Mouse (Mus musculus) liver, embryonic 14.5 days (tissue): Measurements from ENCODE around the gene Lrrc4c. TPM values are rescaled to one million over a fixed set of nuclear protein-coding genes. Genes with fewer than 3 reads are reported as not detected.

Source experiments
- ATAC-seq: fragments of 200-750 bp; cut with Nextera tagmentation; 2 replicates; pipeline ENCODE4 v1.8.0; 2017; ENCODE audit warnings: moderate number of reproducible peaks, mild to moderate bottlenecking, moderate library complexity; ENCODE audit not compliant: insufficient read depth
- DNase-seq, 3 experiments: peaks; one replicate each; pipeline ENCODE4 v3.0.0-alpha.2; 2012 to 2013; ENCODE audit warnings: low read depth in 3 of 3, low spot score in 3 of 3
- H3K27ac ChIP-seq: fragments of 300-500 bp; sonication (generic); 2 replicates; pipeline ENCODE4 v1.5.1; 2014; ENCODE audit warnings: moderate library complexity, mild to moderate bottlenecking, control low read depth, inconsistent platforms
- H3K27me3 ChIP-seq: fragments of 300-500 bp; sonication (generic); 2 replicates; pipeline ENCODE4 v1.6.1; 2014; ENCODE audit warnings: mild to moderate bottlenecking, low read length, moderate library complexity; ENCODE audit not compliant: control insufficient read depth, insufficient read depth
- H3K36me3 ChIP-seq: fragments of 300-500 bp; sonication (generic); replicated peaks from 2 replicates; pipeline ENCODE4 v1.6.1; 2014; ENCODE audit warnings: low read depth; ENCODE audit not compliant: control insufficient read depth, insufficient read depth
- H3K4me1 ChIP-seq, 2 experiments: fragments of 200-500 bp in 1 of 2; fragments of 300-500 bp in 1 of 2; sonication (generic) in 1 of 2; replicated peaks; 2 replicates each; pipeline ENCODE4 v1.6.1; 2012 to 2014; ENCODE audit warnings: antibody characterized with exemption in 1 of 2, inconsistent platforms in 1 of 2, low read length in 1 of 2; ENCODE audit not compliant: control insufficient read depth in 2 of 2, insufficient read depth in 2 of 2
- H3K4me2 ChIP-seq: fragments of 300-500 bp; sonication (generic); 2 replicates; pipeline ENCODE4 v1.6.1; 2014; ENCODE audit warnings: low read depth, mild to moderate bottlenecking, control low read depth, moderate library complexity
- H3K4me3 ChIP-seq, 2 experiments: fragments of 200-500 bp in 1 of 2; fragments of 300-500 bp in 1 of 2; sonication (generic) in 1 of 2; 2 replicates each; pipeline ENCODE4 v1.5.1; 2012 to 2014; ENCODE audit warnings: low read depth in 2 of 2, low read length in 2 of 2, mild to moderate bottlenecking in 2 of 2, control low read depth in 1 of 2, inconsistent platforms in 1 of 2, moderate library complexity in 1 of 2; ENCODE audit not compliant: insufficient read depth in 1 of 2
- H3K9ac ChIP-seq: fragments of 300-500 bp; sonication (generic); replicated peaks from 2 replicates; pipeline ENCODE4 v1.6.1; 2014; ENCODE audit warnings: mild to moderate bottlenecking, control low read depth, moderate library complexity
- H3K9me3 ChIP-seq: fragments of 300-500 bp; sonication (generic); 2 replicates; pipeline ENCODE4 v1.6.1; 2016; ENCODE audit warnings: low read length, mixed read lengths; ENCODE audit not compliant: control insufficient read depth
- CTCF ChIP-seq: IDR thresholded peaks from 2 replicates; pipeline ENCODE4 v1.5.1; 2016; ENCODE audit warnings: antibody characterized with exemption, low read depth, control low read depth
- EP300 ChIP-seq: IDR thresholded peaks from 2 replicates; pipeline ENCODE4 v1.6.1; 2016; ENCODE audit warnings: antibody characterized with exemption, low read depth
- WGBS: fragments of 180-500 bp; shearing (Covaris S2); extraction: QIAGEN DNeasy Blood & Tissue Kit; methylation state at CpG from one replicate; pipeline ENCODE4 v1.1.7; 2014; ENCODE audit not compliant: insufficient replicate concordance; 5-methylcytosine and 5-hydroxymethylcytosine counted together
- polyA plus RNA-seq, 2 experiments: library from polyadenylated mRNA; depleted of rRNA in 1 of 2; stranded (reverse) in 1 of 2; unstranded in 1 of 2; fragments of >200 nt; fragmentation: Nextera tagmentation in 1 of 2; extraction: Ambion mirVana in 1 of 2; gene quantifications; 2 replicates each; pipeline versions ENCODE4 v1.2.1 to v1.2.3; 2012 to 2014

Lrrc4c gene
- polyA plus RNA-seq, 2 experiments = 0.04 to 0.19 TPM

DNA sequence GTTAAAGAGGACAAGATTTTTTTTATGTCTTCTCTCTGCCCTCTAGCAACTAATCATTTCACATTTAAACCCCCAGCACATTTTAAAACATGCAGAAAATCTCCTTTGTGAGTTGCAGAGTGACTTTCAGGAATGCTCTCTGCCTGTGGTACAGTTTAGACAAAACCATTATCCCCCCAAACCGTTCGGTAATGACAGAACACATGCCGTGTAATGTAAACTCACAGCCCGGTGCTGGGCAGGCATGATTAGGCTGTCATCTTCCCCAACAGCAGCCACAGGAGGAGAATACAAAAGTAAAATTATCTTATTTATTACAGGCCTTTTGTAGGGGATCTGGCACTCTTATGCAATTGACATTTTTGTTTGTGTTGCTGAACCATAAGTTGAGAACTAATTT, 349.1 kb downstream of the Lrrc4c start:
- 76% methylated on average over 4 of the region's 4 CpGs for WGBS
- TF ChIP-seq EP300 = no peak
- TF ChIP-seq CTCF = no peak

DNA sequence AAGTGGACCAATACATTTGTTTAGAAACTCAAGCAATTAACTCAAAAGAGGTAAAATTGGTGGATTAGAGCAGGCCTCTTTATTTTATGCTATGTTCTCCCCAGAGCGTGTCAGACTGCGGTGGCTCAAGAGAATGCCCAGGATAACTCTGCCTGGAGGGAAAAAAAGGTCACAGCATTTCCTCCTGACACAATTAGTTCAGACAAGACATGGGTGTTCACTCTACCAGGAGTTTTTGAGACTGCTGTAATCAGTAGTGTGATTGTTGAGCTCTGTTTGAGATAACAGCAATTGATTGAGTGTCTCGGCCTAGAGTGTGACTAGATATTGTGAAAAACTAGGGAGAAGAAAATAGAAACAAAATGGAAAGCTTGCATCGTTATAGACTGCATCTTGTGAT, 363.8 kb downstream of the Lrrc4c start:
- 61% methylated on average over 4 of the region's 4 CpGs for WGBS
- no peak for ATAC-seq
- no peaks in the 10 kb centered on the region for H3K27me3 ChIP-seq
- no peaks in the 10 kb centered on the region for H3K4me1 ChIP-seq
- no peak overlapping the region for H3K4me3 ChIP-seq
- H3K36me3 ChIP-seq = no peaks in the 10 kb centered on the region
- no peak overlapping the region for H3K27ac ChIP-seq
- H3K4me2 ChIP-seq = no peak overlapping the region
- H3K9ac ChIP-seq = no peak overlapping the region
- TF ChIP-seq EP300 = no peak
- H3K9me3 ChIP-seq = no peaks in the 10 kb centered on the region
- no peak for DNase-seq

More for the DNA sequence above, 349.1 kb downstream of the Lrrc4c start:
- H3K9me3 ChIP-seq = no peaks in the 10 kb centered on the region
- no peak overlapping the region for H3K4me3 ChIP-seq
- DNase-seq = no peak
- H3K4me1 ChIP-seq = no peaks in the 10 kb centered on the region
- no peak overlapping the region for H3K4me2 ChIP-seq
- no peak overlapping the region for H3K27ac ChIP-seq
- no peak overlapping the region for H3K9ac ChIP-seq
- no peaks in the 10 kb centered on the region for H3K27me3 ChIP-seq
- ATAC-seq = no peak
- H3K36me3 ChIP-seq = no peaks in the 10 kb centered on the region

DNA sequence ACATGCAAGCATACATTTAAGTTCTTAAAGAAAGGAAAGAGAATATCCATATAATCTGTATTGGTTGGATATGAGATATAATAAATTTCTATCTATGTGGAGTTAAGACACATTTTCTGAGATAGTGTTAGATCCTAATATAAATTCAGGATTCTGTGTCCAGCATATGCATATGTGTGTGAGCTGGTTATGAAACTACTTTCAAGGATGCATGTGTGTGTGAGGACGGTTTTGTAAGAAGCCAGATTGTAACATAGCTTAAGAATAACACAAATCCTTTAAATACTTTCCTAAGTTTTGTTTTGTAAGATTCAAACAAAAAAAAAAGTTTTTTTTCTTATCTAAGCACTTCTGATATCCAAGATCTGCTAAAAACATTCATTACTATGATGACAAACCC, 367.4 kb downstream of the Lrrc4c start:
- no peak overlapping the region for H3K9ac ChIP-seq
- no peaks in the 10 kb centered on the region for H3K27me3 ChIP-seq
- H3K4me2 ChIP-seq = no peak overlapping the region
- no peak for TF ChIP-seq EP300
- TF ChIP-seq CTCF = no peak
- H3K4me1 ChIP-seq = no peaks in the 10 kb centered on the region
- H3K27ac ChIP-seq = no peak overlapping the region
- ATAC-seq = no peak
- H3K4me3 ChIP-seq = no peak overlapping the region
- 38% methylated on average over 1 of the region's 1 CpGs for WGBS
- no peak for DNase-seq
- H3K36me3 ChIP-seq = no peaks in the 10 kb centered on the region
- no peaks in the 10 kb centered on the region for H3K9me3 ChIP-seq

DNA sequence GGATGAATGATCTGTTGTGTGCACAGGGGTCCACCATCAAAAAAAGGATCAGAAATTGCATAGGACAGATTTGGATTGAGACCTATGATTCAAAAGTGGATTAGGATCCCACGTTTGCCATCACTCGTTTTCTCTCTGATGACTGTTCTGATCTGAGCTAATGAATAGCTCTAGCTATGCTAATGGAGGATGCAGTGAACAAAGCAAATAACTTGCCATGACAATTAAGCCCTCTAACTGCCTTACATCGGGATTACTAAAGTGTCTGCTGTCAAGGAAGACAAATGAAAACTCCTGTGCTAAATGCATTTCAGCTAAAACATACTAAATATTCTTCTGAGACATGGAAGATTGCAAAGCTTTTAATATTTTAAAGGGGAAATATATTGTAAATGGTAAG, 387.0 kb downstream of the Lrrc4c start:
- no peak overlapping the region for H3K27ac ChIP-seq
- no peak overlapping the region for H3K9ac ChIP-seq
- TF ChIP-seq EP300 (no peak), CTCF (no peak)
- DNase-seq (no peak), ATAC-seq (no peak)
- no peaks in the 10 kb centered on the region for H3K27me3 ChIP-seq
- no peak overlapping the region for H3K4me2 ChIP-seq
- 41% methylated on average over 3 of the region's 3 CpGs for WGBS
- no peak overlapping the region for H3K4me3 ChIP-seq
- no peaks in the 10 kb centered on the region for H3K4me1 ChIP-seq
- H3K36me3 ChIP-seq = no peaks in the 10 kb centered on the region
- H3K9me3 ChIP-seq = no peaks in the 10 kb centered on the region

DNA sequence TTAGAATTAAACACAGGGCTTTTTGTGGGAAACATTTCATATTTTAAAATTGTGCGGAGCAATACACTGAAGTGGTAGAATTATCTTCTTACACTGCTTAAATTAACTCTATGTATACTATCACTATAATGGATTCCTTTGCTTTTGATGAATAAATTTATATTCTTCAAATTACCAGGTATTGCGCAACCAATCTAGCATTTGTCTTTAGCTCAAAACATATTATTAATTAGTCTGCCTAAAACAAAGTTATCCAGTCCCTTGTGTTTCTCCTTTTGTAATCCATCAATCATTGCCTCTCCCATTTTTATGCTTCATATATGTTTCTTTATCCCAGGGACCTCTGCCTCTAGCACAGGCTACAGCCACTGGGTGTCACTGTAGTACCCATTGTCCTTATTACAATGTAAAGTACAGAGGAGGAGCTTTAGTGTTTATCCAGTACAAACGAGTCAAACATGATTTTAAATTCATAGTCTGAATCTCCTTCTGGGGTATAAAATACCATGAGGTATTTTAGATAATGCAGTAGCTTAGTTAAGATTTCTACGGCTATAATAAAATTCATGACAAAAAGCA, 389.9 kb downstream of the Lrrc4c start:
- WGBS = 54% methylated on average over 4 of the region's 4 CpGs
- Histone ChIP-seq H3K4me2 (no peak overlapping the region), H3K4me3 (no peak overlapping the region), H3K9ac (no peak overlapping the region), H3K27ac (no peak overlapping the region), H3K36me3 (no peaks in the 10 kb centered on the region), H3K27me3 (no peaks in the 10 kb centered on the region), H3K9me3 (no peaks in the 10 kb centered on the region), H3K4me1 (no peaks in the 10 kb centered on the region)
- no peak for DNase-seq
- no peak for TF ChIP-seq EP300
- no peak for TF ChIP-seq CTCF
- ATAC-seq = no peak
